Mouse (Mus musculus) testis, postnatal 10 days (tissue): Measurements from ENCODE around the gene Fam178b.

Experiments
- DNase-seq: peaks from one replicate; pipeline ENCODE4 v3.0.0; 2021; ENCODE audit warnings: low spot score

Fam178b gene

GRCm38 (mm10) chr1:36518259-36518658, 164.7 kb downstream of the Fam178b start:
- no peak for DNase-seq

- DNase-seq: peak; percentile 59
Measured at GRCm38 (mm10) chr1:36513718-36514117, 169.3 kb downstream of the Fam178b start.

GRCm38 (mm10) chr1:36513310-36513709, 169.7 kb downstream of the Fam178b start:
- DNase-seq: no peak

- DNase-seq: no peak
Measured at GRCm38 (mm10) chr1:36512966-36513280, 170.1 kb downstream of the Fam178b start.
